Mouse (Mus musculus) midbrain, embryonic 16.5 days (tissue): ENCODE measurements around the gene Tiparp. TPM values are rescaled to one million over a fixed set of nuclear protein-coding genes. Genes with fewer than 3 reads are reported as not detected.

Source experiments
- ATAC-seq: fragments of 200-750 bp; cut with Nextera tagmentation; 2 replicates; pipeline ENCODE4 v1.8.0; 2017; ENCODE audit warnings: moderate TSS enrichment
- H3K27ac ChIP-seq: fragments of 300-500 bp; sonication (generic); 2 replicates; pipeline ENCODE4 v1.5.1; 2014; ENCODE audit warnings: mild to moderate bottlenecking, low read length, mixed read lengths
- H3K27me3 ChIP-seq: fragments of 300-500 bp; sonication (generic); 2 replicates; pipeline ENCODE4 v1.6.1; 2014; ENCODE audit warnings: low read depth, low read length, mixed read lengths; ENCODE audit not compliant: control insufficient read depth, insufficient read depth
- H3K36me3 ChIP-seq: fragments of 300-500 bp; sonication (generic); 2 replicates; pipeline ENCODE4 v1.6.1; 2014; ENCODE audit warnings: mild to moderate bottlenecking, low read length, moderate library complexity, mixed read lengths; ENCODE audit not compliant: control insufficient read depth, insufficient read depth
- H3K4me1 ChIP-seq: fragments of 300-500 bp; sonication (generic); 2 replicates; pipeline ENCODE4 v1.6.1; 2014; ENCODE audit warnings: mild to moderate bottlenecking, low read length, mixed read lengths; ENCODE audit not compliant: control insufficient read depth, insufficient read depth
- H3K4me2 ChIP-seq: fragments of 300-500 bp; sonication (generic); 2 replicates; pipeline ENCODE4 v1.6.1; 2014; ENCODE audit warnings: mild to moderate bottlenecking, low read length, mixed read lengths
- H3K4me3 ChIP-seq: fragments of 300-500 bp; sonication (generic); 2 replicates; pipeline ENCODE4 v1.5.1; 2014; ENCODE audit warnings: low read depth, mild to moderate bottlenecking, low read length, moderate library complexity, mixed read lengths
- H3K9ac ChIP-seq: fragments of 300-500 bp; sonication (generic); 2 replicates; pipeline ENCODE4 v1.6.1; 2014; ENCODE audit warnings: low read depth, low read length, mixed read lengths
- H3K9me3 ChIP-seq: fragments of 300-500 bp; sonication (generic); replicated peaks from 2 replicates; pipeline ENCODE4 v1.6.1; 2014; ENCODE audit warnings: mild to moderate bottlenecking, low read length, mixed read lengths; ENCODE audit not compliant: control insufficient read depth, poor library complexity, severe bottlenecking
- WGBS: fragments of 180-500 bp; shearing (Covaris S2); extraction: QIAGEN DNeasy Blood & Tissue Kit; methylation state at CpG from one replicate; pipeline ENCODE4 v1.1.7; 2014; 5-methylcytosine and 5-hydroxymethylcytosine counted together
- polyA plus RNA-seq: library from polyadenylated mRNA; unstranded; fragments of >200 nt; fragmentation: Nextera tagmentation; extraction: Ambion mirVana; gene quantifications from 2 replicates; pipeline ENCODE4 v1.2.1, GENCODE M21; 2015

Gene Tiparp
- polyA plus RNA-seq, 1 experiment from 2014 or later = 24.3 TPM

DNA sequence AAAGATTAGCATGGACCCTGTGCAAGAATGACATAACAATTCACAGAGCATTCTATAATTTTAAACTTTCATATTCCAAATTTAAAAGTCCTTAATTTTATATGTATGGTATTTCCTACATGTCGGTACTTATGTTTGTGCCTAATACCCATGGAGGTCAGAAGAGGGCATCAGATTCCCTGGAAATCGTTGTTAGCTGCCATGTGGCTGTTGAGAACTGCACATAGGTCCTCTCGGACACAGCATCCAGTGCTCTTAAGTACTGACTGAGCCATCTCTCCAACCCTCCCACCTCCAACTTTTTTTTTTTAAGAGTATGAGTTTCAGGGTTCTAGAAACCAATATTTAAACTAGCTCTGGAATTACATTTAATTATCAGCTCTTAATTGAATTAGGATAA is 2.5 kb upstream of the Tiparp start:
- no peaks in the 10 kb centered on the region for H3K36me3 ChIP-seq
- no peaks in the 10 kb centered on the region for H3K9me3 ChIP-seq
- H3K27me3 ChIP-seq = no peaks in the 10 kb centered on the region; the same call in 1 of the 2 replicates
- no peak overlapping the region for H3K4me2 ChIP-seq
- no peak overlapping the region for H3K27ac ChIP-seq
- 90% methylated on average over 3 of the region's 3 CpGs for WGBS
- H3K4me3 ChIP-seq = no peak overlapping the region
- no peak overlapping the region for H3K9ac ChIP-seq
- no peak for ATAC-seq
- peaks cover 2% of the 10 kb centered on the region; the same call in 1 of the 2 replicates for H3K4me1 ChIP-seq

DNA sequence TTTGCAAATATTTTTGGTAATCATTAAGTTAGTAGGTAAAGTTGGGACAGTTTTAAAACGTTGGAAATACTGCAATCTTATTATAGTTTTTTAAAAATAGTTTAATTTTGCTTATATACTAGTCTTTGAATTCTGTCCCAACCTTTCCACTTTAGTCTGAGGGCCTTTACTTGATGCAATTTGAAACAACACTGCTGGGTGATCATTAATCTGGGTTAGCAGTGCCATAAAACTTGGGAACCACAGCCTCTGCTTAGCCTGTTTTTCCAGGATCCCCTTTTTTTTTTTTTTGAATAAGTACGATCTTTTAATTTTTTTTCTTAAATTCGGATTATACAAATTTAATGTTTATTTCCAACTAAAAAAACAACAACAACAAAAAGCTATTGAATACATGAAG is 1.0 kb upstream of the Tiparp start:
- Histone ChIP-seq H3K4me1 (peaks cover 2% of the 10 kb centered on the region; the same call in 1 of the 2 replicates), H3K9me3 (no peaks in the 10 kb centered on the region), H3K9ac (peak overlapping the region; percentile 92), H3K27me3 (no peaks in the 10 kb centered on the region; the same call in 1 of the 2 replicates), H3K4me2 (peak overlapping the region; percentile 62), H3K4me3 (peak overlapping the region; percentile 65), H3K27ac (peak overlapping the region; percentile 99), H3K36me3 (no peaks in the 10 kb centered on the region)
- no peak for ATAC-seq
- 23% methylated on average over 3 of the region's 3 CpGs for WGBS

DNA sequence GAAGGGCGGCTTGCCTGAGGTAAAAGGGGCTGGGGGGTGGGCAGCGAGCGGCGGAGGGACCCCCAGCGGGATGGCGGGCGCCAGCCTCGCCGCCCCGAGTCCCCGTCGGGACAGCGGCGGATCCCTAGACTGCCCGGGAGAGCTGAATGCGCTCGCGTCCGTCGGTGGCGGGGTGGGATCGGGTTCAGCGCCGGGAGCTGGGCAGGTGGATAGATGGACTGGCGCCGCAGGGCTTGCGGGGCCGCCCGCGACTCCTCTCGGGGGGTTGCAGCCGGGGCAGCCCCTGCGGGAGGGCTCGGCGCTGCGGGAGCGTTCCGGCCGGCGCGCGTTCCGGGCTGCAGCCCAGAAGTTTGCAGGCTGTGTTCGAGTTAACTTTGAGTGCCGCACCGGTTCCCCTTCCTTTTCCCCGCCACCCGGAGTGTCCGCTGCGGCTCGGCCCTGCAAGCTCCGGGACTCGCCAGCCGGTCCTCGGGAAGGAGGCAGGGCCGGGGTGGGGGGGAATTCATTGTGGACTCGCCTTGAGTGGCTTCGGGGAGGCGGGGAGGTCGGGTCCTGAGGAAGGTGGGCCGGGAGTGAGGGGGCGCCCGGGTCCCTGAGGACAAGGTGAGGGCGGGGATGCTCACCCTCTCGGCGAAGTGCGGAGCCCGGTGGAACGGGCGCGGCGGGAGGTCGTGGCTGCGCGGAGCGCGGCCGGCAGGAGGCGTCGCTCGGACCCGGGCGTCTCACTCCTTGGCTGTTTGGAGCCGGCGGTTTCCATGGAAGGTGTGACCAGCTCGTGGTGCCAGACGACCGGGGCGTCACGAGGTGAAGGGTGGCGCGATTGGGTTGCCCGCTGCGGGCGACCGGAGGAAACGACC is 632 bp downstream of the Tiparp start:
- ATAC-seq = peak; percentile 61
- Histone ChIP-seq H3K4me2 (peak overlapping the region; percentile 86), H3K36me3 (no peaks in the 10 kb centered on the region), H3K9me3 (no peaks in the 10 kb centered on the region), H3K27me3 (no peaks in the 10 kb centered on the region; the same call in 1 of the 2 replicates), H3K4me3 (peak overlapping the region; percentile 65), H3K9ac (peak overlapping the region; percentile 92), H3K27ac (peak overlapping the region; percentile 99), H3K4me1 (peaks cover 5% of the 10 kb centered on the region; the same call in 1 of the 2 replicates)
- WGBS = under 1% methylated on average over 78 of the region's 97 CpGs

GRCm38 (mm10) chr3:65529471-65530215 is 1.4 kb downstream of the Tiparp start:
- H3K4me2 ChIP-seq = peak overlapping the region; percentile 86
- peak overlapping the region; percentile 65 for H3K4me3 ChIP-seq
- no peaks in the 10 kb centered on the region for H3K36me3 ChIP-seq
- peak overlapping the region; percentile 99 for H3K27ac ChIP-seq
- peak overlapping the region; percentile 92 for H3K9ac ChIP-seq
- H3K27me3 ChIP-seq = no peaks in the 10 kb centered on the region; the same call in 1 of the 2 replicates
- peak; percentile 10; the same call in 1 of the 2 replicates for ATAC-seq
- WGBS = 2% methylated on average over 19 of the region's 19 CpGs
- peaks cover 11% of the 10 kb centered on the region for H3K4me1 ChIP-seq
- H3K9me3 ChIP-seq = no peaks in the 10 kb centered on the region

DNA sequence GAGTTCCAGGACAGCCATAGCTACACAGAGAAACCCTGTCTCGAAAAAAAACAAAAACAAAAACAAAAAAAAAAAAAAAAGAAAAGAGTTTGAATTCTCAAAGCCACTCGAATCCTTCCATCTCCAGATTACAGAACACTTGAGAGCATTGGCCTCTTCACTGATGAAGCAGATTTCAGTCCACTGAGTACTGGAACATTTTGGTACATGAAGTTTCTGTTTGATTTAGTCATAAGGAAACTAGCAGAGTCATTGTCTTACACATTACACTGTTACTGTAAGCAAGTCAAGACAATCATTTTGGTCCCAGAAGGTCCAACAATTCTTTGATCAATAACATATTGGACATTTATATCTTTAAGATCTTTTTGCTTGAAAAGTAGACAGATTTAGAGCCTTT is 4.8 kb downstream of the Tiparp start:
- 95% methylated on average over 2 of the region's 2 CpGs for WGBS
- Histone ChIP-seq H3K27ac (no peak overlapping the region), H3K4me3 (no peak overlapping the region), H3K4me1 (peaks cover 14% of the 10 kb centered on the region), H3K36me3 (no peaks in the 10 kb centered on the region), H3K9ac (no peak overlapping the region), H3K27me3 (no peaks in the 10 kb centered on the region), H3K4me2 (no peak overlapping the region), H3K9me3 (no peaks in the 10 kb centered on the region)
- ATAC-seq = no peak

DNA sequence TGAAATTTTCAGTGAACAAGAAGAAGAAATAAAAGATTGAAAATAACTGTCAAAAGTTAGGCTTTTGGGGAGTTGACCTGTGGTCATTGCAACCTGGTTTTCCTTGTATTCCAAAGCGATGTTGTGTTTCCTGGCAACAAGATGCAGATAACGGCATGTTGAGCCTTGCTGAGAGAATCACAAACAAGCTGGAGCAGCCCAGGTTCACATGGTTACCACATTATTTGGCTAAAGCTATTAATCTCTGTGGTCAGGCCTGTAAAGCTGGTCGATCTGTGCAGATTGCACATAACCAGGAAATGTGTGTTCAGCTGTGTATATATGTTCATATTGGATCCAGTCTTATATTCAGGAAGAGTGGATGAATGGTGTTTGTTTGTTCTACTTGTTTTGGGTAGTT is 5.4 kb downstream of the Tiparp start:
- Histone ChIP-seq H3K27ac (no peak overlapping the region), H3K4me1 (peaks cover 14% of the 10 kb centered on the region), H3K4me3 (no peak overlapping the region), H3K36me3 (no peaks in the 10 kb centered on the region), H3K9me3 (no peaks in the 10 kb centered on the region), H3K9ac (no peak overlapping the region), H3K27me3 (no peaks in the 10 kb centered on the region), H3K4me2 (peak overlapping the region; percentile 9; the same call in 1 of the 2 replicates)
- no peak for ATAC-seq
- 29% methylated on average over 3 of the region's 3 CpGs for WGBS

- ATAC-seq = no peak
- no peak overlapping the region for H3K4me3 ChIP-seq
- no peak overlapping the region for H3K9ac ChIP-seq
- H3K27ac ChIP-seq = no peak overlapping the region
- WGBS = 53% methylated on average over 2 of the region's 2 CpGs
- H3K27me3 ChIP-seq = no peaks in the 10 kb centered on the region
- H3K4me1 ChIP-seq = peaks cover 14% of the 10 kb centered on the region
- no peaks in the 10 kb centered on the region for H3K36me3 ChIP-seq
- H3K9me3 ChIP-seq = no peaks in the 10 kb centered on the region
- H3K4me2 ChIP-seq = no peak overlapping the region
These were observed 6.3 kb downstream of the Tiparp start for GRCm38 (mm10) chr3:65534488-65534887.

DNA sequence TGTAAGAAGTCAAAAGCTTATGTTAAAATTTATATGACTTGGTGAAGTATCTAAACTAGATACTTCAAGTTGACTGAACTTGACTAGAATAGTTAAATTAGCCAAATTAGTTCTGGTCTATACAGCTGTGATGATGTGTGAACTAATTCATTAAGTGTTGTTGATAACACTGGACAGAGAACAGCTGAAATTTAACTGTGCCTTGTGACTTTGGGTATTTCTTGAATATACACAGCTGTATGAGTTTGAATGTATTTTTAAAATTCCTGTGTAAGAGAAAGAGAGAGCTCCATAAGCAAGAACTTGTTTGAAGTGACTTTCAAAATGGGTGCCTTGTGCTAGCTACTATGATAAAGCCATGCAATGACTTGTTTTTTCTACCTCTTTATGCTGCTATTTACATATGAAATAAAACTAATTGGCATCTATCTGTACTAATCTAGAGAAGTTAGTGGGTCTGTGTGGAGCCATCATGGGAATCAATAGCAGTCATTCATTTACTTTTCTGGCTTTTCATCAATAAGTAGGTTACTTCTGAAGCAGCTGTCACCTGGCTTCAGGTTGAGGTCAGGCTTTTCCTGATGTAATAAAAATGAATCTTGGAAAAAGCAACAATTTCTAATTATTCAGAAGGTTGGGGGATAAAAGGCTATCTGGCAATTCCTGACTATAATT is 7.0 kb downstream of the Tiparp start:
- no peak for ATAC-seq
- Histone ChIP-seq H3K9ac (no peak overlapping the region), H3K9me3 (no peaks in the 10 kb centered on the region), H3K4me2 (no peak overlapping the region), H3K4me3 (no peak overlapping the region), H3K36me3 (no peaks in the 10 kb centered on the region), H3K27ac (no peak overlapping the region), H3K4me1 (peaks cover 12% of the 10 kb centered on the region), H3K27me3 (no peaks in the 10 kb centered on the region)
